Mouse (Mus musculus): ENCODE results near the gene Arsb. TPM values are rescaled to one million over a fixed set of nuclear protein-coding genes. Genes with fewer than 3 reads are reported as not detected.

Gene Arsb
- total and polyA plus RNA-seq, 3 experiments = 37.4 to 57.5 (median 46.8) TPM

GRCm38 (mm10) chr13:93889991-93890390 is 118.6 kb downstream of the Arsb start:
- DNase-seq = no peak

GRCm38 (mm10) chr13:93891276-93891675 is 119.8 kb downstream of the Arsb start:
- DNase-seq = no peak

GRCm38 (mm10) chr13:93892101-93892500 is 120.7 kb downstream of the Arsb start:
- DNase-seq = peak; percentile 29

GRCm38 (mm10) chr13:93894105-93894504 is 122.7 kb downstream of the Arsb start:
- no peak for DNase-seq

GRCm38 (mm10) chr13:93895430-93895829 is 124.0 kb downstream of the Arsb start:
- DNase-seq = no peak

GRCm38 (mm10) chr13:93897943-93898826 is 126.8 kb downstream of the Arsb start:
- peak; percentile 49 for DNase-seq

GRCm38 (mm10) chr13:93899378-93900256 is 128.2 kb downstream of the Arsb start:
- DNase-seq = peak; percentile 30

- DNase-seq = no peak
Observed at GRCm38 (mm10) chr13:93900934-93901626, 129.7 kb downstream of the Arsb start.

- DNase-seq = peak; percentile 49
Observed at GRCm38 (mm10) chr13:93902126-93902525, 130.7 kb downstream of the Arsb start.

- no peak for DNase-seq
Observed at GRCm38 (mm10) chr13:93906552-93907245, 135.3 kb downstream of the Arsb start.

- DNase-seq = no peak
Observed at GRCm38 (mm10) chr13:93907971-93908370, 136.5 kb downstream of the Arsb start.

- no peak for DNase-seq
Observed at GRCm38 (mm10) chr13:93909847-93910246, 138.4 kb downstream of the Arsb start.

- DNase-seq = peak; percentile 30
Observed at GRCm38 (mm10) chr13:93911037-93911436, 139.6 kb downstream of the Arsb start.

GRCm38 (mm10) chr13:93912326-93912915 is 141.0 kb downstream of the Arsb start:
- no peak for DNase-seq

GRCm38 (mm10) chr13:93914206-93914605 is 142.8 kb downstream of the Arsb start:
- no peak for DNase-seq

- DNase-seq = no peak
Observed at GRCm38 (mm10) chr13:93915641-93916570, 144.5 kb downstream of the Arsb start.

- DNase-seq = no peak
Observed at GRCm38 (mm10) chr13:93919536-93919935, 148.1 kb downstream of the Arsb start.

- no peak for DNase-seq
Observed at GRCm38 (mm10) chr13:93920080-93920785, 148.8 kb downstream of the Arsb start.

GRCm38 (mm10) chr13:93920786-93921300 is 149.4 kb downstream of the Arsb start:
- DNase-seq = peak; percentile 51

All from adrenal gland, adult 2 months (tissue).